Mouse (Mus musculus) heart, embryonic 15.5 days (tissue): Measurements from ENCODE around the gene Crls1. TPM values are rescaled to one million over a fixed set of nuclear protein-coding genes. Genes with fewer than 3 reads are reported as not detected.

ENCODE experiments used
- ATAC-seq: fragments of 200-750 bp; cut with Nextera tagmentation; replicated peaks from 2 replicates; pipeline ENCODE4 v1.8.0; 2017; ENCODE audit warnings: low read depth, moderate TSS enrichment; ENCODE audit not compliant: insufficient number of reproducible peaks, insufficient read depth, low FRiP score
- H3K27ac ChIP-seq: fragments of 300-500 bp; sonication (generic); 2 replicates; pipeline ENCODE4 v1.5.1; 2015; ENCODE audit warnings: mild to moderate bottlenecking, inconsistent platforms
- H3K27me3 ChIP-seq: fragments of 300-500 bp; sonication (generic); 2 replicates; pipeline ENCODE4 v1.6.1; 2015; ENCODE audit warnings: inconsistent platforms
- H3K36me3 ChIP-seq: fragments of 300-500 bp; sonication (generic); 2 replicates; pipeline ENCODE4 v1.6.1; 2015; ENCODE audit warnings: mild to moderate bottlenecking, inconsistent platforms
- H3K4me1 ChIP-seq: fragments of 300-500 bp; sonication (generic); replicated peaks from 2 replicates; pipeline ENCODE4 v1.6.1; 2015; ENCODE audit warnings: inconsistent platforms
- H3K4me2 ChIP-seq: fragments of 300-500 bp; sonication (generic); 2 replicates; pipeline ENCODE4 v1.6.1; 2015; ENCODE audit warnings: inconsistent platforms, mild to moderate bottlenecking, moderate library complexity
- H3K4me3 ChIP-seq: fragments of 300-500 bp; sonication (generic); 2 replicates; pipeline ENCODE4 v1.5.1; 2015; ENCODE audit warnings: mild to moderate bottlenecking, inconsistent platforms
- H3K9ac ChIP-seq: fragments of 300-500 bp; sonication (generic); 2 replicates; pipeline ENCODE4 v1.6.1; 2015; ENCODE audit warnings: mild to moderate bottlenecking, inconsistent platforms
- H3K9me3 ChIP-seq: fragments of 300-500 bp; sonication (generic); replicated peaks from 2 replicates; pipeline ENCODE4 v1.6.1; 2016; ENCODE audit warnings: inconsistent platforms
- WGBS: fragments of 180-500 bp; shearing (Covaris S2); methylation state at CpG from one replicate; pipeline ENCODE4 v1.1.7; 2015; ENCODE audit warnings: mixed read lengths; 5-methylcytosine and 5-hydroxymethylcytosine counted together
- polyA plus RNA-seq: library from polyadenylated mRNA; unstranded; fragments of >200 nt; fragmentation: Nextera tagmentation; extraction: Ambion mirVana; gene quantifications from 2 replicates; pipeline ENCODE4 v1.2.1, GENCODE M21; 2015

Crls1 gene
- polyA plus RNA-seq, 1 experiment from 2014 or later: 16.9 TPM

DNA sequence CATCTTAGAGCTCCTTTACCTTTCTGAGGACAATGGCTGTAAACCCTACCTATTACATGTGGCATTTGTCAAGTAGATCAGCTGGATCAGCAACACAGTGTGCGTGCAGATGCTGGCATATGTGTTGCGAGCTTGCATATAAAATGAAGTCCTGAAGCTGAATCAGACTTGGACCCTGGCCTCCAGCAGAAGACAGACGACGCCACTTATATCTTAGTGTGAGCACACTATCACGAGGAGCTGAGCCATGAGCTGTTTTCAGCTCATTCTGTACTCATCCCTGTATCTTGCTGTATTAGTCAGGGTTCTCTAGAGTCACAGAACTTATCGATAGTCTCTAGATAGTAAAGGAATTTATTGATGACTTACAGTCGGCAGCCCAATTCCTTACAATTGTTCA, 38.8 kb downstream of the Crls1 start:
- no peak for ATAC-seq
- H3K27me3 ChIP-seq: peaks cover 18% of the 10 kb centered on the region
- no peak overlapping the region for H3K4me2 ChIP-seq
- 68% methylated on average over 7 of the region's 7 CpGs for WGBS
- no peaks in the 10 kb centered on the region for H3K36me3 ChIP-seq
- no peak overlapping the region for H3K9ac ChIP-seq
- no peak overlapping the region for H3K27ac ChIP-seq
- H3K4me3 ChIP-seq: no peak overlapping the region
- no peaks in the 10 kb centered on the region for H3K9me3 ChIP-seq
- no peaks in the 10 kb centered on the region; the same call in none of the 2 replicates for H3K4me1 ChIP-seq

DNA sequence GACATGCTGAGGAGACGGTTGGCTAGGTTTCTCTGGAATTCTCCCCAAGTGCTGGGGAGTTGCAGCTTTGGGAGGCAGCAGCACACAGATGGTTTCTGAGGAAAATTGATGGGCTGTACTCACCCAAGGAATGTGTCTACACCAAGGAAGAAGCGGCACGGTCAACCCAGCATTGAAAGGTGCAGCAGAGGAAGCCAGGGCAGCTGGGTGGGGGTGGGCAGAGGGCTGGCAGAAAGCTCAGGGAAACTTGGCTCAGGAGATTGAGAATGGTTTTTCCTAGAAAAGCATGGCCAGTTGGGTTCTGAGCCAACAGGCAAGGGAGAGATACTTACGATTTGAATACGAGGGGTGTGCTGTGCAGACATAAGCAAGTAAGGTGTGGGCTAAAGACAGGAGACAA, 47.4 kb downstream of the Crls1 start:
- H3K4me3 ChIP-seq: no peak overlapping the region
- ATAC-seq: no peak
- no peak overlapping the region for H3K4me2 ChIP-seq
- no peaks in the 10 kb centered on the region for H3K9me3 ChIP-seq
- H3K27me3 ChIP-seq: no peaks in the 10 kb centered on the region
- H3K36me3 ChIP-seq: no peaks in the 10 kb centered on the region
- no peaks in the 10 kb centered on the region for H3K4me1 ChIP-seq
- no peak overlapping the region for H3K27ac ChIP-seq
- H3K9ac ChIP-seq: no peak overlapping the region
- WGBS: 70% methylated on average over 5 of the region's 5 CpGs

DNA sequence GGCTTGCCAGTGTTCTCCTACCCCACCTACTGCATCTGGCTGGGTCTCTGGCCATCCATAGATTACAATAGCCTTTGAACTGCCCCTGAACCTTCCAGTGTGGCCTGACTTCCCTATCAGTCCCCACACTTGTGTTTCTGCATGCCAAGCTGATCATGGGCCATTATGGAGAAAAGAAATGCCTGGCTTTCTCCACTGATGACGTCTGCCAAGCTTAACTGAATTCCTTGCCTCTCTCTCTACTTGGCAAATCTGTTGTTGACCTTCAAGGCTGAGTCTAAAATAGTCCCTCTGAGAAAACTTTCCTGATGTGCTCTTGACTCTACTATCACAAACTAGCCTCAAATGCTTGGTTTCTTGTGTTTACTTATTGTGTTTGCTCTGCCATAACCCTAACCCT, 51.7 kb downstream of the Crls1 start:
- H3K4me3 ChIP-seq: no peak overlapping the region
- H3K4me1 ChIP-seq: no peaks in the 10 kb centered on the region
- H3K9ac ChIP-seq: no peak overlapping the region
- no peaks in the 10 kb centered on the region for H3K27me3 ChIP-seq
- H3K4me2 ChIP-seq: no peak overlapping the region
- no peaks in the 10 kb centered on the region for H3K9me3 ChIP-seq
- H3K27ac ChIP-seq: no peak overlapping the region
- 18% methylated on average over 1 of the region's 1 CpGs for WGBS
- H3K36me3 ChIP-seq: no peaks in the 10 kb centered on the region
- no peak for ATAC-seq

DNA sequence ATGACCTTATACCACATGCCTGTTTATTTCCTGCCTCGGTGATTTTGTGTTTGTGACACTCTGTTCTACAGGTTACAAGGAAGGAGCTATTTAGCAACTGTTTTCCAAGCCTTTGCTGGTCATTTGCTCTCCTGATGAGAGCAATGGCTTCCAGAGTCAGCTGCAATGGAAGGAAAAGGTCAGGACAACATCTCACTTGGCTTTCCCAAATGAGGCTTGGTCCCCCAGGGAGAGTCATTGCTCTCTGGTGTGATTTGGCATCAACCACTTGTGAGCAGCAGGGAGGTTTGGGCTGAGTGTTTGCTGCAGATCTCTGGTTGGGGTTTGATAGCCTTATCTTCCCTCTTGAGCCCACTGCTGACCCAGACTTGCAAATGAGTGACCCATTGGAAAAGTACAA, 54.1 kb downstream of the Crls1 start:
- H3K27me3 ChIP-seq: no peaks in the 10 kb centered on the region
- H3K9ac ChIP-seq: no peak overlapping the region
- H3K4me1 ChIP-seq: no peaks in the 10 kb centered on the region
- H3K4me2 ChIP-seq: no peak overlapping the region
- H3K9me3 ChIP-seq: no peaks in the 10 kb centered on the region
- WGBS: 58% methylated on average over 1 of the region's 1 CpGs
- H3K4me3 ChIP-seq: no peak overlapping the region
- ATAC-seq: no peak
- H3K27ac ChIP-seq: no peak overlapping the region
- no peaks in the 10 kb centered on the region for H3K36me3 ChIP-seq

DNA sequence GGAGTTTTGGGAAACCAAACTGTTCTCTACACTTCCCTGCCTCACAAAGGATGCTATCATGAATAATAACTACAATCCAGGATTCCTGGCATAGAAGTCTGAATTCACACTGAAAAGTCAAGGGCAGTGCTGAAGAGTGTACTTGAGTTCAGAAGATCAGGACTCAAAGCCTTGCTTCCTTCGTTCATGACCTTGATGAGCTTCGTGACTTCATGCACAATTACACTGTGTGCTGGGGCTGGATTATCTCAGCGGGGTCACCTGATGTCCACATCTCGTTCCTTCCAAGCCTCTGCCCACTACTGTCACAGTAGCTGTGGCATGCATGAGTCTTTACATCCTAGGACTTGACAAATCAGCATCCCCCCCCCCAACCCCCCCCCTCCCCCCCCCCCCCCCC, 55.2 kb downstream of the Crls1 start:
- H3K27me3 ChIP-seq: no peaks in the 10 kb centered on the region
- no peak overlapping the region for H3K4me3 ChIP-seq
- no peak overlapping the region for H3K4me2 ChIP-seq
- H3K36me3 ChIP-seq: no peaks in the 10 kb centered on the region
- no peak overlapping the region for H3K27ac ChIP-seq
- H3K9me3 ChIP-seq: no peaks in the 10 kb centered on the region
- 57% methylated on average over 4 of the region's 4 CpGs for WGBS
- H3K4me1 ChIP-seq: no peaks in the 10 kb centered on the region
- no peak for ATAC-seq
- H3K9ac ChIP-seq: no peak overlapping the region

DNA sequence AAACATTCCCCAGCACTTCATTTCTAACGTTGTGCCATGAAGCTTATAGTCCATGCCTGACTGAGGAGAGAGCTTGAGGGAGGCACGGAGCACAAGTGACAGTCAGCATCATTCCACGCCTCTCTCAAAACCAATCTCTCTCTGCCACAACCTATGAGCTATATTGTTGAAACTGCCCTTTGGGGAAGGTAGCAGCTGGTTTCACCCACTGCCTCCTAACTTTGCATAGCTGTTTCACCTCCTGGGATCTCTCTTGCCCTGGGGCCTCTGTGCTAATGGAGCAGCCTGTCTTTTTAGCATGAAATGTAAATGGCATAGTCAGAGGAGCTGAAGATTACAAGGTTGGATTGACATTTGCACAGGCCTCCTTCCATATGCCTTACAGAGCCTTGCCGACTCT, 55.6 kb downstream of the Crls1 start:
- H3K9me3 ChIP-seq: no peaks in the 10 kb centered on the region
- H3K27me3 ChIP-seq: no peaks in the 10 kb centered on the region
- no peak overlapping the region for H3K4me2 ChIP-seq
- H3K4me1 ChIP-seq: no peaks in the 10 kb centered on the region
- H3K36me3 ChIP-seq: no peaks in the 10 kb centered on the region
- 61% methylated on average over 4 of the region's 4 CpGs for WGBS
- ATAC-seq: no peak
- H3K4me3 ChIP-seq: no peak overlapping the region
- no peak overlapping the region for H3K9ac ChIP-seq
- H3K27ac ChIP-seq: no peak overlapping the region

DNA sequence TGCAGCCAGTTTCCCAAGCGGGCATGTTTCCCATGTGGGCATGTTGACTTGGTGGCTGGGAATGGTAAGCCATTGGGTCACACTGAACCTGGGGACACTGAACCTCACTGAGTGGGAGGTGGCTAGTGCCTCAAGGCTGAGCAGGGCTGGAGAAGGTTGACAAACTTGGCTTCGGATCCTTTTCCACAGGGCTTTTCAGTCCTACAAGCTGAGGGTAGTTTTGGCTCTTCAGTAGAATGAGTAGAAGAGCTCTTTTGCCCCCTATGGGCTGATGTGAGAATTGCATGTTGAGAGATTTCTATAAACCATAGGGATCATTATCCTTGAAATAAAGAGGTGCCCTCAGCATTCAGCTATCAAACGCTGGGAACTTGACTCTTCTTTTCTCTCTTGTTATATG, 57.0 kb downstream of the Crls1 start:
- WGBS: 34% methylated on average over 3 of the region's 3 CpGs
- H3K27ac ChIP-seq: no peak overlapping the region
- no peak overlapping the region for H3K4me3 ChIP-seq
- ATAC-seq: no peak
- no peak overlapping the region for H3K4me2 ChIP-seq
- no peak overlapping the region for H3K9ac ChIP-seq
- no peaks in the 10 kb centered on the region for H3K4me1 ChIP-seq
- no peaks in the 10 kb centered on the region for H3K36me3 ChIP-seq
- H3K27me3 ChIP-seq: no peaks in the 10 kb centered on the region
- H3K9me3 ChIP-seq: no peaks in the 10 kb centered on the region

DNA sequence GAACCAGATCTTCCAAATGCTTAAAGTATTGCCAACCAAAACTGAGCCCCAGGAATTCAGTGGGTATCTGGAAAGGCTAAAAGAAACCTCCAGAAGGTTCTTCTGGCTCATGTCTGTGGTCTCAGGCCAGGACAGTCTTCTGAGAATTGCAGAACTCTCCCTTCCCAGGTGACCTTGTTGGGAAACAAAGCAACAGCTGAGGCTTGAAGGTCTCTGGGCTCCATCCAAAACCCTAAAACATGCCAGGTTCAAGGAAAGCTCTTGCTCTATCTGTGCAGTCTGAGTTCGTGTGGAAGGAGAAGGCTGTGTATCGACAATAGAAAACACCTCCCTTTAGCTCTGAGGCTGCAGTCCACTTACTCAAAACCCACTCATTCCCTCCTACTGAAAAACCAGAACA, 58.5 kb downstream of the Crls1 start:
- no peak overlapping the region for H3K4me2 ChIP-seq
- H3K4me3 ChIP-seq: no peak overlapping the region
- no peaks in the 10 kb centered on the region for H3K27me3 ChIP-seq
- no peak overlapping the region for H3K27ac ChIP-seq
- no peaks in the 10 kb centered on the region for H3K4me1 ChIP-seq
- WGBS: 52% methylated on average over 2 of the region's 2 CpGs
- no peaks in the 10 kb centered on the region for H3K9me3 ChIP-seq
- no peak for ATAC-seq
- no peaks in the 10 kb centered on the region for H3K36me3 ChIP-seq
- no peak overlapping the region for H3K9ac ChIP-seq

DNA sequence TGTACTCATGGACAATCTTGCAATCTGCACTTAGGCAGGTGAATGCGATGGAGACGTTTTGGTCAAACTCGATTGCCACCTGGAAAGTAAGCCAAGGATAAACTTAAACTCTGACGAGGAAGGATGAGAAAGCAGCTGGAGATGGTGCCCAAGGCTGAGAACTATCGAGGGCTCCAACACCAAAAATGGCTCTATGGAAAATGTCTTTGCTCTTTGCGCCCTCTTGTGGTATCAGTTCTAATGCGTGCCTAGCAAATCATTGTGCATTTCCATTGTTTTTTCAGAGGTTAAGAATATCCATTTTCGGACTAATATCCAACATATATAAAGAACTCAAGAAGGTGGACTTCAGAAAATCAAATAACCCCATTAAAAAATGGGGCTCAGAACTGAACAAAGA, 60.3 kb downstream of the Crls1 start:
- Histone ChIP-seq H3K9me3 (no peaks in the 10 kb centered on the region), H3K4me1 (no peaks in the 10 kb centered on the region), H3K4me3 (no peak overlapping the region), H3K4me2 (no peak overlapping the region), H3K27ac (no peak overlapping the region), H3K36me3 (no peaks in the 10 kb centered on the region), H3K9ac (no peak overlapping the region), H3K27me3 (no peaks in the 10 kb centered on the region)
- ATAC-seq: no peak
- WGBS: 24% methylated on average over 8 of the region's 8 CpGs

DNA sequence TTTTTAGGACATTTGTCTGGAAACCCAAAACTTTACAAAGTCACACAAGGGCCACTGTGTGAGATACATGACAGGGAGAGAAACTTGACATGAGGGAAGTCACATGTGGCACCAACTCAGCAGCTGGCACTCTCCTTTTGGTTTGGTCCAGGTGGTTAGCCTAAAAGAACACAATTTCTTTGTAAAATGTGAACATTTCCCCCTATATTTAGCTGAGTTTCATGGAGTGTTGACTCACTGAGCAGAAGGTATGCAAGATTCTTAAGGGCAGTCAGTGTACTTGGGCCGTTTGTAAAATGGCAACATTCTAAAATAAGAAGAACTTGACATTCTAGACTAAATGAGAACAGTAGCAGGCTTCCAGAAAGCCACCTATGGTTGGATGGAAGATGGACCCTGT, 68.3 kb downstream of the Crls1 start:
- Histone ChIP-seq H3K4me3 (no peak overlapping the region), H3K27ac (no peak overlapping the region), H3K9me3 (no peaks in the 10 kb centered on the region), H3K9ac (no peak overlapping the region), H3K27me3 (no peaks in the 10 kb centered on the region), H3K4me1 (no peaks in the 10 kb centered on the region), H3K4me2 (no peak overlapping the region), H3K36me3 (no peaks in the 10 kb centered on the region)
- 69% methylated on average over 1 of the region's 1 CpGs for WGBS
- ATAC-seq: no peak

Other genes with a start within 250 kb of the Crls1 start
- 11.5 and 15.0 TPM in 2 replicates for gene Shld1, start 159.7 kb upstream of the Crls1 start, polyA plus RNA-seq
- gene Chgb, start 65.4 kb upstream of the Crls1 start, polyA plus RNA-seq: 0.40 and 4.9 TPM in 2 replicates
- gene Trmt6, start 30.6 kb upstream of the Crls1 start, polyA plus RNA-seq: 16.7 and 19.3 TPM in 2 replicates
- gene Mcm8, start 30.5 kb upstream of the Crls1 start, polyA plus RNA-seq: 8.3 and 10.0 TPM in 2 replicates
- gene Lrrn4, start 34.2 kb downstream of the Crls1 start, polyA plus RNA-seq: 11.7 and 15.9 TPM in 2 replicates
- gene Fermt1, start 99.2 kb downstream of the Crls1 start, polyA plus RNA-seq: 0.30 and 4.1 TPM in 2 replicates